Mouse (Mus musculus) left cerebral cortex, adult 11 months (tissue): Measurements from ENCODE around the gene Grik5.

Experiments
- DNase-seq: peaks from one replicate; pipeline ENCODE4 v3.0.0; 2022; ENCODE audit warnings: low spot score

The Grik5 gene

GRCm38 (mm10) chr7:25071979-25072715 is at the start of gene Grik5, which contains the start of gene Zfp574:
Grik5 (minus strand) TSS chr7:25072346.
Zfp574 (plus strand) TSS chr7:25072567.
- DNase-seq, result no peak

GRCm38 (mm10) chr7:25121240-25121786 is 49.2 kb upstream of the Grik5 start:
- DNase-seq, result no peak

- DNase-seq, result no peak
These were observed 48.1 kb upstream of the Grik5 start for GRCm38 (mm10) chr7:25120061-25120834.

- no peak for DNase-seq
These were observed 40.9 kb upstream of the Grik5 start for GRCm38 (mm10) chr7:25112956-25113603.

GRCm38 (mm10) chr7:25112178-25112955 is 40.2 kb upstream of the Grik5 start:
- DNase-seq, result no peak

- DNase-seq, result no peak
These were observed 38.2 kb upstream of the Grik5 start for GRCm38 (mm10) chr7:25110336-25110735.

GRCm38 (mm10) chr7:25109355-25109754 is 37.2 kb upstream of the Grik5 start:
- DNase-seq, result no peak

GRCm38 (mm10) chr7:25106790-25107502 is 34.8 kb upstream of the Grik5 start:
- no peak for DNase-seq

GRCm38 (mm10) chr7:25105411-25106160 is 33.4 kb upstream of the Grik5 start:
- DNase-seq, result peak; percentile 55

- no peak for DNase-seq
These were observed 27.4 kb upstream of the Grik5 start for GRCm38 (mm10) chr7:25099581-25099980.

GRCm38 (mm10) chr7:25098169-25098568 is 26.0 kb upstream of the Grik5 start:
- DNase-seq, result no peak

- DNase-seq, result no peak
These were observed 17.7 kb upstream of the Grik5 start for GRCm38 (mm10) chr7:25089875-25090274.

GRCm38 (mm10) chr7:25088968-25089367 is 16.8 kb upstream of the Grik5 start:
- no peak for DNase-seq

- DNase-seq, result no peak
These were observed 16.4 kb upstream of the Grik5 start for GRCm38 (mm10) chr7:25088531-25088930.

- DNase-seq, result no peak
These were observed 15.8 kb upstream of the Grik5 start for GRCm38 (mm10) chr7:25087972-25088371.

GRCm38 (mm10) chr7:25087256-25087912 is 15.2 kb upstream of the Grik5 start:
- no peak for DNase-seq

- DNase-seq, result no peak
These were observed 14.5 kb upstream of the Grik5 start for GRCm38 (mm10) chr7:25086656-25087055.

- DNase-seq, result no peak
These were observed 12.5 kb upstream of the Grik5 start for GRCm38 (mm10) chr7:25084621-25085020.

- no peak for DNase-seq
These were observed 10.4 kb upstream of the Grik5 start for GRCm38 (mm10) chr7:25082510-25082909.

- DNase-seq, result no peak
These were observed 8.3 kb upstream of the Grik5 start for GRCm38 (mm10) chr7:25080431-25080830.
